Mouse (Mus musculus) spleen, postnatal 4 days (tissue): ENCODE measurements around the gene Orai3.
"Not testable (repeated sequence)": the region's sequence is repeated elsewhere in the genome, so short reads cannot be mapped to it uniquely, and the experiment has no call there.

Experiments
- DNase-seq, 2 experiments: peaks; one replicate each; pipeline ENCODE4 v3.0.0; 2022; ENCODE audit warnings: low spot score in 2 of 2

Orai3 gene

DNA sequence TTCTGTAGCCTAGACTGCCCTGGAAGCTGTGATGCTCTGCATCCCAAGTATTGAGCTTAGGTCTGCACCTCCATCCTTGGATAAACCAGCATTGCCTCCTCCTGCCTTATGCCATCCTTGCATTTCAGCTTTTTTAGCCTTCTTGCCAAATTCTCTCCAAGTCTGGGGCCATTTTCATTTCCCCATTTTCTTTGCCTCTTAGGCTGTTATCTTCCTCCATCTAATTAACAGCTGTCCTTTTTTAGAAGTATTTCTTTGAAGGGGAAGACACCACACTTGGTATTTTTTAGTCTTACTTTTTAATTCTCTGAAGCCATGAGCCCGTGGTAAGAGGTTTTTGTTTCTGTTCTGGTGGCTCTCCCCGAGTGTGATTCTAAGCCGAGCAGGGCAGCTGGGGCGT is 6.0 kb upstream of the Orai3 start:
- DNase-seq: no peak

DNA sequence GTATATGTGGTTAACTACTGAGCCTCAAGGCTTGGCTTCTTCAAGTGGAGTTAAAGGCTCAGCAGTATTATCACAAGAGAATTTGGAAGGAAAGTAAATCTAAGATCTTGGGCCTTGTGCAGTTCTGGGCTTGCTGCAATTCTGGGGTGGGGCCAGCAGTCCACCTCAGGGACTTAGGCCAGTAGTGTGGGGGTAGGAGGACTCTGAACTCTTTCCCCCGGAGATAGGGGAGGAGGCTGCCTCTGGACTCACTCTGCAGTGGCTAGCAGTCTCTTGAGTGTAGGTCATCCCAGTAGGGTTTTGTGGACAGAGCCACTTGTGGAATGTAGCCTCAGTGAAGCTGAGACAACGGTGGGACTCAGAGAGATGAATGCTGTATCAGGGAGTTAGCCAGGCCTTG is 3.9 kb upstream of the Orai3 start:
- DNase-seq: no peak

DNA sequence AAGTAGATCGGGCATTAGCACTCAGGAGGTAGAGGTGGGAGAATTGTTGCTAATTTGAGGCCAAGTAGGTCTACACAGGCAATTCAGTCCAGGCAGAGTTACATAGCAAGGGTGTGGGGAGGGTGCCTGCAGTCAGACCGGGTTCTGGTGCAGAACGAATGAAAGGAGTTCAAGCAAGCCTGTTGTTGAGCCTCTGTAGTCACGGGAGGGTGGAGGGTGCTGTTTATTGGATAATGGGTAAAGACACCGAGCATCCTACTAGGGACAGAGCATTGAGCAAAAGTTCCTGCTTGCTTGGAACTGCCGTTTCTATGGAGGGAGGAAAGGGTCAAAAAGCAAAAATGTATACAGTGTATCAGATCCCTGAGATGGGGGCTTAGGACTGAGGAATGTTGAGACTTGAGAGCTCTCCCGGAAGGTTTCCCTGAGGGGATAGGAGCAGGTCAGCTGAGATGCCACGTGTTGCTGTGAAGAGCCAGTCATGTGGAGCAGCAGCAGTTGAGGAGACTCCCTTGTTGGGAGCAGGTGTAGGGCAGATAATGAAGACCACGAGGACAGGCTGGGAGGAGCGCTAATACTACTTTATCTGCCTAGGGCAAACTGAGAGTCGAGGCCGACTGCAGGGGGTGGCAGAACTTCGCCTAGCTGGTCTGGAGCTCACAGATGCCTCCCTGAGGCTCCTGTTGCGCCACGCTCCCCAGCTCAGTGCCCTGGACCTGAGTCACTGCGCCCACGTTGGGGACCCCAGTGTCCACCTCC is 2.6 kb upstream of the Orai3 start:
- DNase-seq: peak; percentile 83 to 88

DNA sequence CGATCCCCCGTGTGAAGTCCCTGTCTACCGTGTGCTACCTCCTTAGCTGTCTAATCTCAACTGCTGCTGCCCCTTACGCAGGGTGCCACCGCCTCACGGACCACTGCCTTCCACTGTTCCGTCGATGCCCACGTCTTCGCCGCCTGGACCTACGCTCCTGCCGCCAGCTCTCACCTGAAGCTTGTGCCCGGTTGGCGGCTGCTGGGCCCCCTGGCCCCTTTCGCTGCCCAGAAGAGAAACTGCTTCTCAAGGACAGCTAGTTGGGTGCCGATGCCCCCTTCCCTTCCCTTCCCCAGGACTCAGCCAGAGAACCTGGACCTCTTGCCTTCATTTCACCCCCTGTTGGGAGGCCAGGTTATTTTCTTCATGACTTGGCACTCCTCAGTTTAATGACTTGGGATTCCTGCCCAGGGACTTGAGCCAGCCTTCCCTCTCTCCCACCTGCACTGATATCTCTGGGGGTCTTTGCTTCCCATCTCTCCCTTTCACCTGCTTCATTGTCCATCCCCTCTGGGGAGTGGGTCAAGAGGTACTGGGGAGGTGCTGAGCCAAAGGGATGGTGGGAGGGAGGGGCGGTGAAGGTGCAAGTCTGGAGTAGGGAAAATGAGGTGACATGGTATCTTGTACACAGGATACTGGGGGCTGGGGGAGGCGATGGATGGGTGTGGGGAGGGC is 1.8 kb upstream of the Orai3 start:
- DNase-seq: peak in 1 of 2 experiments; percentile 70

DNA sequence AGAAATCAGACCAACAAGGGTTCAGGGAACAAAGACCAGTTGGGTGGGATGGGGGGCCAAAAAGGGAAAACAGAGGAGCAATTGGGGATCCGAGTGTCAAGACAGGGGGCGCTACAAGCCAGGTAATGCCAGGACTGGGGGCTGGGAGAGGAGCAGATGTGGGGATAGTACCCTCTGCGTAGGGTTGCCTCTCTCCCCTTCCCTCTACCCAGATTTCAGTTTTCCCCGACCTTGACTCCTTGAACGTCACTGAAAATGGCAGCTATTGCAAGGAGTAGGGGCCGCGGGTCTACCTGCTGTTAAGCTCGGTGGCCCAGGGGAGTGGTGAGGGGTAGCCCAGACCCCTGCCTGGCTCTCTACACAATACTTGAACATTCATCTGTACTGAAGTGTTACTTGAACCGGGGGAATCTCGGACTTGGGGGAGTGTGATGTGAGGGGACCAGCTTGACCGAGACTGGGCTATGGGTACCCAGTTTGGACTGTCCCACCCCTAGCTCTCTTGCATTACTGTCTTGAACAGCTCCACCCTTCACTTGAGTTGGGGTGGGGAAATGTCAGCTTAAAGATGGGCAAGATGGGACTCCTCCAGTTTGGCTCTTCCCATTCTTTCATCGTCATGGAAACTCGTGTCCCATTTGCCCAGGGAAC is 1.1 kb upstream of the Orai3 start:
- DNase-seq: peak; percentile 51 to 74

DNA sequence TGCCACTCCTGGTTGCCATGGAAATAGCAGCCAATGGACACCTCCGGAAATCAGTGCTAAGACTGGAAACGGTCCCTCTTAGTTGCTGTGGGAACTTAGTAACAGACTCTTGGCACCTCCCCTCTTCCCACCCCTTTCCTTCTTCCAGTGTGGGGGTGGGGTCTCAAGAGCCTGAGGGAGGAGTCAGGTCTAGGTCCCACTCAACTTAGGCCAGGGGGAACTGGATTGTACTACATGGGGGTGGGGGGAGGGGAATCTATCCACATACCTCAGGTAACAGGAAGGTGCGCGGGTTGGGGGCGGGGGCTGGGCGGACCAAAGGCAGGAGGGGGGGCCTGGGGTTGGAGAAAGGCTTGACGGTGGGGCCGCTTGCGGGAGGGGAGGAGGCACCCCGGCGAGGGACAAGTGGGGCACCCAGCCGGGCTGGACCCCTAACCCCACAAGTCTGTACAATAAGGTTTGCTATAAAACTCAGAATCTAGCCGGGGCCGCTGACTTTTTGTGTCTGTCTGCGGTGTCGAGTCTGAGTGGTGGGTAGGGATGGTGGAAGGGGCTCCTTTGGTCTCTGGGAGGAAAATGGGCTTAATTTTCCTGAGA is 520 bp upstream of the Orai3 start:
- peak; percentile 75 to 79 for DNase-seq

DNA sequence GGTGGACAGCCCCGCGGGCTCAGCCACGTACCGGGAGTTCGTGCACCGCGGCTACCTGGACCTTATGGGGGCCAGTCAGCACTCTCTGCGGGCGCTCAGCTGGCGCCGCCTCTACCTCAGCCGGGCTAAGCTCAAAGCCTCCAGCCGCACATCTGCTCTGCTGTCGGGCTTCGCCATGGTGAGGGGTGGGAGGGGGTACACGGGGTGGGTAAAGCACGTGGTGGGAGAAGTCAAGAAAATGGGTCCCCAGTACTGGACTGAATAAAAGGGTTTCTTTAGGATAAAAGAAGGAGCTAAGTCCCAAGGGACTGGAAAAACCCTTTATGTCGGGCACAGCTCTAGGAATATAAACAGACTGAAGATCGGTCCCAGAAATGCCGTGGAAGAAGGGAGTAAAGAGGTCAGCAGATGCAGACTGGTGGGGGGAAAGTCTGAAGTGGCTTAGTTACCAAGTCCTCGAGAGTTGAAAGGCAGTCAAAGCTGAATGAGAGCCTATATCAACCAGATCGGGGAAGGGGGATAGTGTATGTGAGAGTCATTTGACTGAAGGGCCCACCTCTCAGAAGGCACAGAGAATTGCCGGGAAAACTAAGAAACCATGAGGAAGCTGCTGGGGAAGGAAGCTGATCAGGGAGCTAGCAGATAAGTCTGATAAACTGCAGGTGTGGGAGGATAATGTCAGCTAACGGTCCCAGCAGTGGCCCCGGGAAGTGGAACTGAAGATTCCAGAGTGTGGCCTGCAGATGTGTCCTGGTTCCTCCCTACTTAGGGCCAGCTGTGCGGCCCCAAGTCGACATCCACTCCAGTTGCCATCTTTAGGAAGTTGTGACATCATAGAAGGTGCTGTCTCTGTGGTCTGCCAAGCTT is 657 bp downstream of the Orai3 start:
- DNase-seq: no peak

DNA sequence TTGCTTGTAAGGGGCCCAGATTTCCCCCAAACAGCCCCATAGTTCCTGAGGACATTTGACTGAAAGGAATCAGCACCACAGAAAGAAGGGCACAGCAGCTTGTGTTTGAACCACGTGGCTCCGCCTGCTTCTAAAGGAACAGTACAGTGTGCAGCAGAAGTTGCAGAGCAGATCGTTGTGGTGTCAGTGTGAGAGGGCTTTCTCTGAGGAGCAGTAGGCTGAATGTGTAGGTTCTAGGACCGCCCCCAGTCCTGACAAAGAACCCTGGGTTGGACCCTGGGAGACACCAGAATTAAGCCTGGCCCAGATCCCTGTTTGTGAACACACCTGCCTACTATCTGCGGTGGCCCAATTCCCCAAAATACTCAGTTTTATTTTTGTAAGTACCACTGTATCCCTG is 1.6 kb downstream of the Orai3 start:
- DNase-seq: no peak

DNA sequence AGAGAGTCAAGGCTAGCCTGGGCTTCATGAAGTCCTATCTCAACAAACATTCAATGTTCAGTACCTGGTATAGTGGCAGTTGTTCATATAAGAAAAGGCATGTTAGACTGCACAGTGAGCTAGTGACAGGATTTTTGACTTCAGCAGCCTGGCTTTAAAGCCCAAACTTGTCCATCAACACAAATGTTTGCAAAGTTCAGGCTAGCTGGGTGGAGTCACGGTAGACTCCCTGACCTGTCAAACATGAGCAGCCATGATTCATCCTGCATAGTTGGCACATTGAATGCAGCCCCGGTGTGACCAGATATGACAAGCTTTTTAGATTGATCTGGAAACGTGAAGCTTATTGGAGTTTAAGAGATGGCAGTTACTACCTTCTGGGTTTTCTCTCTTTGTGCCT is 2.5 kb downstream of the Orai3 start:
- no peak for DNase-seq

DNA sequence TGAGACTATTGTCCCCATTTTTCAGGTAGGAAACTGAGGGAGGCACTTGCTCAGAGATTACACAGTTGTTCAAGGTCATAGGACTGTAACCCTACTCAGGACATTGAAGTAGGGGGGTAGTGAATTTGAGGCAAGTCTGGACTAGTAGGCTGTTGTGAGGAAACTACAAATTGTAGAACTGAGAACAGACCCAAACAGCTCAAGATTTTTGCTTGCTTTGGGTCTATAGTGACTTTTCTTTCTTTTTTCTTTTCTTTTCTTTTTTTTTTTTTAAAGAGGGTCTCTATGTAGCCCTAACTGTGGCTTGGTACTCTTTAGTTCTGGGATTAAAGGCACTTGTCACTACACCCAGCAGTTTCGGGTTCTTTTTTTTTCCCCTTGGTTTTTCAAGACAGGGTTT is 2.9 kb downstream of the Orai3 start:
- no peak for DNase-seq

DNA sequence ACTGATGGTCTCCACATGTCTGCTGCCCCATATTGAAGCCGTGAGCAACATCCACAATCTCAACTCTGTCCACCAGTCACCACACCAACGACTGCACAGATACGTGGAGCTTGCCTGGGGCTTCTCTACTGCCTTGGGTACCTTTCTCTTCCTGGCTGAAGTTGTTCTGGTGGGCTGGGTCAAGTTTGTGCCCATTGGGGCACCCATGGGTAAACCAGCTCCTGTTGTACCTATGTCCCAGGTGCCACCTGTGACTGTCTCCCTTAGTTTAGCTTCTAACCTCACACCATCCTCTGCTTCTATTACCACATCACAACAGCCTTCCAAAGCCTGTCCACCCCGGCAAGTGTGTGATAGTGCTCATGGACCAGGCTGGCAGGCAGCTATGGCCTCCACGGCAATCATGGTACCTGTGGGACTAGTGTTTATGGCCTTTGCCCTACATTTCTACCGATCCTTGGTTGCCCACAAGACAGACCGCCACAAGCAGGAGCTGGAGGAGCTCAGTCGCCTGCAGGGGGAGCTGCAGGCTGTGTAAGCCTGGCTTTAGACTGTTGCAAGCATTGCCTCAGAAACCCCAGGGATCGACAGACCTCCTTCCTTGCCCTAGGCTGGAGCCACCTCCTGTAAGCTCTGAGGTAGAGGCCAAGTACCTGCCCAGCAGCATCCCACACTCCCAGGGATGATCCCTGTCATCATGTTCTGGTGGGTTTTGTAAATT is 4.2 kb downstream of the Orai3 start:
- DNase-seq: peak; percentile 81 to 90

DNA sequence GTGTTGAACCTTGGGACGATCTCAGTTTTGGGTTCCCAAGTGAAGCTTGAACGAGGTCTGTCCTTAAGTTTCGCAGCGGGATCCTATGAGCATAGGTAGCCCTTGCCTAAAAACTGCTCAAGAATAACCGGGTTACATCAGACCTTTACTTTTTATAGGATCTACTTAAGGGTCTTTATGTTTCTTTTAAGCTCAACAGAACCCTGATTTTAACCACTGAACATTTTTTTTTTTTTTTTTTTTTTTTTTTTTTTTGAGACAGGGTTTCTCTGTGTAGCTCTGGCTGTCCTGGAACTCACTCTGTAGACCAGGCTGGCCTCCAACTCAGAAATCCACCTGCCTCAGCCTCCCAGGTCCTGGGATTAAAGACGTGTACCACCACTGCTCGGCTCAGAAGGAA is 6.2 kb downstream of the Orai3 start:
- DNase-seq: not testable (repeated sequence)

DNA sequence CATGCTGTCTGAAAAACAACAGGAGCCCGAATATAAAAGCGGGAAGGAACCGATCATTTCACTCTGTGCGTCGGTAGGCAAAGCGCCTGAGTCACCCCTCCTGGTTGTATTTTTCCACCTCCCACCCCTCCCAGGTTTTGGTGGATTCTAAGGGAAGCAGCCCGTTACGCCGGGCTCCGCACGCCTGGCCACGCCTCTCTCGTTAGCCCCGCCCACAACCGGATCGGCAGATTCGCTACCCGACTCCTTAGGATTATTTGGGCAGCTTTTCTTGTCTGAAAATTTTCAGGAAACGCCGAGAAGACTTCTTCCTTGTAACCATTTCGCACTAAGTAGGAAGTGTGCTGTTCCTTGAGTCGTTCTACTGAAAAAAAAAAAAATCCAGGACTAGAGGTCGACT is 6.8 kb downstream of the Orai3 start, which contains the start of gene Setd1a:
Setd1a (plus strand) TSS at position 245 of the 400 bp plus-strand sequence.
- DNase-seq: peak; percentile 88 to 96

DNA sequence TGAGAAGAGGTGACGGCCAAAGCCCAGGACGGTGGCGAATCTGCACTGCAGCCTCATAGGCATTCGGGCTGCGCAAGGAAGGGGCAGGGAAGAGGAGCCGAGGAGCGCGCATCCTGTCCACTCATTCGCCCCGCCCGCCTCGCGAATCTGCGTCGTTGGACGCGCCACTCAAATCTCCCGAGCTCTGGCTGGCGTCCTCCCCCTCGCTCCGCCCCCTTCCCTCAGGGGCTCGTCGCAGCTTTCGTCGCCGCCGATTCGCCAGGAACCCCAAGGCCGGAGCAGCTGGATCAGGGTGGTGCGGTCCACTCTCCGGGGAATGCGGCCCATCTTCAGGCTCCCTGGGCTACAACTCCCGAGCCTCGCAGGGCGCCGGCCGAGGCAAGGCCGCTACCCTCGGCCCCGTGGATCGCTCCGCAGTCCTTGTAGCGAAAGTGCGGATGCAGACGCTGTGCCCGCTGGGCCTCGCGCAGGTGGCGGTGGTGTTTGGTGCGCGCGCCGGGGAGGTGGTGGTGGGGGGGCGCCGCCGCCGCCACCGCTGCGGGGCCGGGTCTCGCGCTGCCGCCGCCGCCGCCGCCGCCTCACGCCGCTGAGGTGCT is 7.4 kb downstream of the Orai3 start:
- peak; percentile 97 to 98 for DNase-seq

DNA sequence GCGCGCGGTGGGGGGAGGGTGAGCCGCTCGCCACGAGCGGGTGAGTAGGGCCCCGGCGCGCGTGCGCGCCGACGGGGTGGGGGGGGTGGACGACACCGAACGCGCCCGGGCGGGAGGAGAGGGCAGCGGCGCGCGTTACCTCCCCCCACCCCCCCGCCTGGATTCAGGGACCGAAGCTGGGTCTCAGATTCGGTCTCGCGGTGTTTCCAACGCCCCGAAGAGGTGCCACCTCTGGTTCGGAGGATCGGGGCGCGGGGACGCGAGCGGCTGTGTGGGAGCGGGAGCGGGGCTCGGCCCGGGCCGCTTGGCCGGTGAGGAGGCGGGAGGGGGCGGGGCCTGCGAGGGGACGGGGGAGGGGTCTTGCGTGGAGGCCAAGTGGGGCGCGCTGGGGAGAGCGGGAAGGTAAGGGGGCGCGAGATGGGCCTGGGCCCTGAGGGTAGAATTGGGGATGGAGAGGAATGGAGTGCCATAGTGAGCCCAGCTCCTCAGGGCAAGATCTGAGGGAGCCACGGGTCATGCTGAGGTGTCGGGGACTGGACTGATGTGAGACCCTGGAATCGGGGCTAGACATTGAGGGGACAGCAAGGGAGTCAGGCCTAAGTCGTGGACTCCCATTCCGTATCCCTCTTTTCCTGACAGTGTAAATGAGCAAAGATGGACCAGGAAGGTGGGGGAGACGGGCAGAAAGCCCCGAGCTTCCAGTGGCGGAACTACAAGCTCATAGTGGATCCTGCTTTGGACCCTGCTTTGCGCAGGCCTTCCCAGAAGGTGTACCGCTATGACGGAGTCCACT is 8.1 kb downstream of the Orai3 start:
- peak; percentile 60 to 87 for DNase-seq

DNA sequence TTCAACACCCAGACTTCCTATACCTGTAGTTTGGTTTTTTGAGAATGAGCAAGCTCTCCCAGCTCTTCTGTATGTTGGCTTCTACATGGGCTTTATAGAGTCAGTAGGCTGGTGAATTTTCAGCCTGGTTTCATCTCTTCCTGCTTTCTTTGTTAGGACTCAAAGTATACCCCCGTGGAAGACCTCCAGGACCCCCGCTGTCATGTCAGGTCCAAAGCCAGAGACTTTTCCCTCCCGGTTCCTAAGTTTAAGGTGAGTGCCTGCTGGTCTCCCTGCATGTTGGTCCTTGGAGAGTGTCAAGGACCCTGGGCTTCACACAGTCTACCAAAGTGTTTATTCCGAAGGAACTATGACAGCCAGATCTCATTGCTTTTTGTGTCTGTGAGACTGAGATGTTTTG is 8.7 kb downstream of the Orai3 start:
- DNase-seq: no peak

DNA sequence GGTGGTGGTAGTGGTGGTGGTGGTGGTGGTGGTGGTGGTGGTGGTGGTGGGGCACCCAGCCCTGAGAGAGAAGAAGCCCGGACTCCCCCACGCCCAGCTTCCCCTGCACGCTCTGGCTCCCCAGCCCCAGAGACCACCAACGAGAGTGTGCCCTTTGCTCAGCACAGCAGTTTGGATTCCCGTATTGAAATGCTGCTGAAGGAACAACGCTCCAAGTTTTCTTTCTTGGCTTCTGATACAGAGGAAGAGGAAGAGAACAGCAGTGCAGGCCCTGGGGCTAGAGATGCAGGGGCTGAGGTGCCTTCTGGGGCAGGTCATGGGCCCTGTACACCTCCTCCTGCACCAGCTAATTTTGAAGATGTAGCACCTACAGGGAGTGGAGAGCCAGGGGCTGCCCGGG is 15.7 kb downstream of the Orai3 start, which contains the start of gene Gm49388:
Gm49388 (plus strand) TSS at position 301 of the 400 bp plus-strand sequence.
- no peak for DNase-seq

DNA sequence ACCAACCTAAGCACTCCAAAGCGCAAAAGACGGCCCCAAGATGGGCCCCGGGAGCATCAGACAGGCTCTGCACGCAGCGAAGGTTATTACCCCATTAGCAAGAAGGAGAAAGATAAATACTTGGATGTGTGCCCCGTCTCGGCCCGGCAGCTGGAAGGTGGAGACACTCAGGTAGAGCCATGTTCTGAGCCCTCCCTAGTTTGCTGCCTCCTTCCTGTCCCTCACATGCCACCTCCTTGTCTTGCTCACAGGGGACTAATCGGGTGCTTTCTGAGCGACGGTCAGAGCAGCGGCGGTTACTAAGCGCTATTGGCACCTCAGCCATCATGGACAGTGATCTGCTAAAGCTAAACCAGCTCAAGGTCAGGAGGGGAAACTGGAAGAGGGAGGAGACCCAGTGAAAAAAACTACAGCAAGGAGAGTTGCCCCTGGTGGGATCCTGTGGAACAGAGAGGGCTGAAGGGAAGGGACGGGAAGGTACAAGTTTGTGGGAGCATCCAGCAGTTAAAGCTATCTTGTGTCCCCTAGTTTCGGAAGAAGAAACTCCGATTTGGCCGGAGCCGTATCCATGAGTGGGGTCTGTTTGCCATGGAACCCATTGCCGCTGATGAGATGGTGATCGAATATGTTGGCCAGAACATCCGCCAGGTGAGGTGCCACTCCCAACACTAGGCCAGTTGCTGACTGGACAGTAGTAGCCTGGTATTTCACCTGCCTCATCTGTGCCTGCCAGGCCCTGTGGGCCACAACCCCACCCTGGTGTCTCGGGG is 27.6 kb downstream of the Orai3 start:
- no peak for DNase-seq

DNA sequence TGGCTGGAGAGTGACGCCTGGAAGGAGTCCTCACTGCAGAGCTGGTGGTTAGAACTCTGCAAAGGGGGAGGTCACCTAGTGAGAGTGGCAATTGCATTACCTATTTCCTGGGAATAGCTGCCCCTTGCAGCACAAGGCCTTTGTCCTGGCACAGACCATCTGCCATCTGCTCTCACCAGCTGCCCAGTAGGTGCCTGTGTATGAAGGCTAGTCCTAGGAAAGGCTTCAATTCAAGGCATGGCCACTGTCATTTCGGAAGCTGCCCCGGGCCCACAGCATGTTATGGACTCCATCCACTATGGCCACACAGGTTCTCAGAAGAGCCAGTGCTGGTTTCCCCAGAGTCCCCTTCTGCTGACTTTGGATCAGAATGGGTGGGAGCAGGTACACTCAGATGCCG is 29.0 kb downstream of the Orai3 start:
- DNase-seq: no peak
